Mouse (Mus musculus): ENCODE results near the gene Gm20388.

DNA sequence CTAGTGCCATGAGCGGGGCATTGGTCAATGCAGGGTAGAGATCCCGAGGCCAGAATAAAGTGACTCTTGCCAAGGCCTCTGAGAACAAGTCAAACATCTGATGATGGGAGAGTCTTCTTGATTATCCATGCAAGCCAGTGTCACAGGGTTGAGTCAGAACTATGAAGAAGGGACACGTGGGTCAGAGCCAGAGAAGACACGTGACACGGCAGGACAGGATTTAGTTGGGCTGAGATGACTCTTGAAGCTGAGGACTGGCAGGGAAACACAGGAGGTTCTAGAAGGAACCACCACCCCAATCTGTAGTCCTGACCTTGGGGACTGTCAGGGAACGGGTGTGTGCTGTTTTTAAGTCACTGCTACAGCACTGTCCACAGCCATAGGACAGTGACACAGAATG is 849.2 kb downstream of the Gm20388 start:
- no peak for TF ChIP-seq POLR2A (IDR thresholded peaks at IDR 0.05; ENCODE audit: insufficient read depth, low read depth, low read length)
- TF ChIP-seq CTCF (IDR thresholded peaks at IDR 0.05; ENCODE audit: insufficient read depth, low read depth, low read length): no peak

All from olfactory bulb, adult 2 months (tissue).